Mouse (Mus musculus) MEL (cell line): ENCODE data around the gene Pam16. TPM values are rescaled to one million over a fixed set of nuclear protein-coding genes. Genes with fewer than 3 reads are reported as not detected.

Experiments
- DNase-seq: peaks from one replicate; pipeline ENCODE4 v3.0.0; 2011; ENCODE audit warnings: low read depth, low spot score
- H3K27ac ChIP-seq: 2 replicates; pipeline ENCODE4 v1.5.1; 2012; ENCODE audit warnings: low read depth, mild to moderate bottlenecking, control low read depth, low read length, moderate library complexity; ENCODE audit not compliant: control insufficient read depth
- H3K27me3 ChIP-seq, 2 experiments: fragments of 150-350 bp in 1 of 2; sonication (generic) in 1 of 2; 2 replicates each; pipeline ENCODE4 v1.6.1; 2012; ENCODE audit warnings: low read length in 2 of 2, mild to moderate bottlenecking in 2 of 2, improper control_type of control experiment in 1 of 2, moderate library complexity in 1 of 2; ENCODE audit not compliant: insufficient read depth in 2 of 2, control insufficient read depth in 1 of 2
- H3K36me3 ChIP-seq, 2 experiments: 2 replicates each; pipeline ENCODE4 v1.6.1; 2012 to 2014; ENCODE audit warnings: low read length in 2 of 2, improper control_type of control experiment in 1 of 2, inconsistent platforms in 1 of 2, mild to moderate bottlenecking in 1 of 2; ENCODE audit not compliant: insufficient read depth in 2 of 2, control insufficient read depth in 1 of 2
- H3K4me1 ChIP-seq, 2 experiments: fragments of 150-350 bp in 1 of 2; sonication (generic) in 1 of 2; 2 replicates each; pipeline ENCODE4 v1.6.1; 2012; ENCODE audit warnings: low read length in 2 of 2, improper control_type of control experiment in 1 of 2, mild to moderate bottlenecking in 1 of 2; ENCODE audit not compliant: insufficient read depth in 2 of 2, control insufficient read depth in 1 of 2
- H3K4me3 ChIP-seq, 2 experiments: fragments of 150-350 bp in 1 of 2; sonication (generic) in 1 of 2; 2 replicates each; pipeline ENCODE4 v1.5.1; 2012; ENCODE audit warnings: low read depth in 2 of 2, low read length in 2 of 2, mild to moderate bottlenecking in 2 of 2, moderate library complexity in 2 of 2, control low read depth in 1 of 2, improper control_type of control experiment in 1 of 2; ENCODE audit not compliant: control insufficient read depth in 1 of 2, insufficient read depth in 1 of 2
- H3K79me2 ChIP-seq: 2 replicates; pipeline ENCODE4 v1.6.1; 2012; ENCODE audit warnings: mild to moderate bottlenecking, low read length, moderate library complexity; ENCODE audit not compliant: control insufficient read depth, poor library complexity, insufficient read depth
- H3K9ac ChIP-seq: 2 replicates; pipeline ENCODE4 v1.6.1; 2012; ENCODE audit warnings: low read depth, mild to moderate bottlenecking, control low read depth, low read length, moderate library complexity; ENCODE audit not compliant: control insufficient read depth, poor library complexity, severe bottlenecking
- H3K9me3 ChIP-seq: fragments of 150-350 bp; sonication (generic); replicated peaks from 2 replicates; pipeline ENCODE4 v1.6.1; 2012; ENCODE audit warnings: mild to moderate bottlenecking, low read length, improper control_type of control experiment, moderate library complexity; ENCODE audit not compliant: insufficient read depth
- CTCF ChIP-seq, 3 experiments: IDR thresholded peaks in 2 of 3; conservative IDR thresholded peaks in 1 of 3; 2 replicates each; pipeline ENCODE4 v1.5.1; 2011 to 2012; ENCODE audit warnings: low read length in 3 of 3, low read depth in 2 of 3, mild to moderate bottlenecking in 2 of 3, improper control_type of control experiment in 1 of 3, inconsistent platforms in 1 of 3, mixed read lengths in 1 of 3, moderate library complexity in 1 of 3; ENCODE audit not compliant: control insufficient read depth in 1 of 3, insufficient read depth in 1 of 3, poor library complexity in 1 of 3, severe bottlenecking in 1 of 3
- GABPA ChIP-seq: IDR thresholded peaks from 2 replicates; pipeline ENCODE4 v1.6.1; 2012; ENCODE audit warnings: low read depth, mild to moderate bottlenecking, inconsistent platforms, low read length, improper control_type of control experiment, moderate library complexity
- HCFC1 ChIP-seq: IDR thresholded peaks from 2 replicates; pipeline ENCODE4 v1.6.1; 2012; ENCODE audit warnings: low read depth, mild to moderate bottlenecking, inconsistent platforms, low read length, improper control_type of control experiment, moderate library complexity
- JUND ChIP-seq: IDR thresholded peaks from 2 replicates; pipeline ENCODE4 v1.6.1; 2011; ENCODE audit warnings: low read depth, mild to moderate bottlenecking, improper control_type of control experiment, low read length
- MEF2A ChIP-seq: IDR thresholded peaks from 2 replicates; pipeline ENCODE4 v1.6.1; 2014; ENCODE audit warnings: low read depth, mild to moderate bottlenecking, inconsistent platforms, low read length, improper control_type of control experiment; ENCODE audit not compliant: poor library complexity, insufficient replicate concordance, severe bottlenecking; ENCODE audit errors: extremely low read depth
- MXI1 ChIP-seq: IDR thresholded peaks from 2 replicates; pipeline ENCODE4 v1.6.1; 2011; ENCODE audit warnings: mild to moderate bottlenecking, low read depth, low read length, improper control_type of control experiment
- MYB ChIP-seq: IDR thresholded peaks from 2 replicates; pipeline ENCODE4 v1.6.1; 2011; ENCODE audit warnings: mild to moderate bottlenecking, low read depth, low read length, improper control_type of control experiment
- MYC ChIP-seq: IDR thresholded peaks from 2 replicates; pipeline ENCODE4 v1.6.1; 2011; ENCODE audit warnings: low read depth, mild to moderate bottlenecking, low read length, improper control_type of control experiment, moderate library complexity
- POLR2A ChIP-seq, 2 experiments: IDR thresholded peaks; 2 replicates each; pipeline ENCODE4 v1.6.1; 2011 to 2012; ENCODE audit warnings: low read length in 2 of 2, mild to moderate bottlenecking in 2 of 2, control low read depth in 1 of 2, improper control_type of control experiment in 1 of 2, low read depth in 1 of 2, moderate library complexity in 1 of 2; ENCODE audit not compliant: control insufficient read depth in 1 of 2, insufficient read depth in 1 of 2, poor library complexity in 1 of 2
- RAD21 ChIP-seq: IDR thresholded peaks from 2 replicates; pipeline ENCODE4 v1.6.1; 2011; ENCODE audit warnings: mild to moderate bottlenecking, low read depth, low read length, improper control_type of control experiment
- SMC3 ChIP-seq: IDR thresholded peaks from 2 replicates; pipeline ENCODE4 v1.6.1; 2011; ENCODE audit warnings: low read depth, low read length, improper control_type of control experiment
- TAL1 ChIP-seq: IDR thresholded peaks from 2 replicates; pipeline ENCODE4 v1.6.1; 2012; ENCODE audit warnings: mild to moderate bottlenecking, inconsistent platforms, low read length, moderate library complexity, mixed read lengths
- USF2 ChIP-seq, 2 experiments: IDR thresholded peaks; 2 replicates each; pipeline ENCODE4 v1.6.1; 2011 to 2012; ENCODE audit warnings: improper control_type of control experiment in 2 of 2, low read length in 2 of 2, borderline replicate concordance in 1 of 2, inconsistent platforms in 1 of 2, low read depth in 1 of 2, mild to moderate bottlenecking in 1 of 2; ENCODE audit not compliant: insufficient read depth in 1 of 2
- ZMIZ1 ChIP-seq: IDR thresholded peaks from 2 replicates; pipeline ENCODE4 v1.6.1; 2012; ENCODE audit warnings: low read depth, mild to moderate bottlenecking, inconsistent platforms, low read length, improper control_type of control experiment, moderate library complexity
- polyA plus RNA-seq, 2 experiments: library from polyadenylated mRNA; stranded (reverse) in 1 of 2; unstranded in 1 of 2; fragments of >175 nt in 1 of 2; fragments of >200 nt in 1 of 2; gene quantifications; 2 replicates each; pipeline versions ENCODE4 v1.2.1 to v1.2.4; 2012; ENCODE audit warnings: low replicate concordance in 2 of 2, low read depth in 1 of 2; ENCODE audit not compliant: insufficient read length in 2 of 2, insufficient read depth in 1 of 2, missing spikeins in 1 of 2
- total RNA-seq: library from RNA; depleted of rRNA; stranded (reverse); fragments of 300-350 nt; gene quantifications from 2 replicates; pipeline ENCODE4 v1.2.3, GENCODE M21; 2012

The Pam16 gene
- total and polyA plus RNA-seq, 3 experiments: 13.6 to 121 TPM; not detected in 1

- H3K9me3 ChIP-seq: no peaks in the 10 kb centered on the region
- TF ChIP-seq CTCF (IDR thresholded peaks at IDR 0.05 in 2 of 3, conservative IDR thresholded peaks at IDR 0.05 in 1 of 3; ENCODE audit: control insufficient read depth in 1 of 3, insufficient read depth in 1 of 3, low read depth in 2 of 3, low read length in 3 of 3, poor library complexity in 1 of 3, severe bottlenecking in 1 of 3): peak in 2 of 3 experiments; percentile 21 to 29; a peak in 2 of 6 replicates
- no peak for TF ChIP-seq USF2 (IDR thresholded peaks at IDR 0.05; ENCODE audit: borderline replicate concordance in 1 of 2, insufficient read depth in 1 of 2, low read depth in 1 of 2, low read length in 2 of 2)
- H3K4me3 ChIP-seq: no peak overlapping the region
- H3K4me1 ChIP-seq: no peaks in the 10 kb centered on the region
- H3K79me2 ChIP-seq: no peaks in the 10 kb centered on the region
- no peaks in the 10 kb centered on the region; a peak in 1 of 4 replicates for H3K36me3 ChIP-seq
- H3K9ac ChIP-seq: no peak overlapping the region
- DNase-seq: peak; percentile 45
- no peaks in the 10 kb centered on the region for H3K27me3 ChIP-seq
- H3K27ac ChIP-seq: no peak overlapping the region
These were observed 13.1 kb downstream of the Pam16 start for GRCm38 (mm10) chr16:4611676-4612075.

- H3K27ac ChIP-seq: no peak overlapping the region
- no peaks in the 10 kb centered on the region for H3K79me2 ChIP-seq
- H3K36me3 ChIP-seq: no peaks in the 10 kb centered on the region
- TF ChIP-seq ZMIZ1: no peak
- TF ChIP-seq MEF2A: no peak
- no peak for TF ChIP-seq JUND
- TF ChIP-seq SMC3: no peak
- no peak for TF ChIP-seq GABPA
- H3K4me1 ChIP-seq: no peaks in the 10 kb centered on the region
- no peaks in the 10 kb centered on the region for H3K9me3 ChIP-seq
- DNase-seq: no peak
- H3K9ac ChIP-seq: no peak overlapping the region
- H3K4me3 ChIP-seq: no peak overlapping the region
- no peaks in the 10 kb centered on the region for H3K27me3 ChIP-seq
These were observed 13.6 kb downstream of the Pam16 start for GRCm38 (mm10) chr16:4611193-4611592.

DNA sequence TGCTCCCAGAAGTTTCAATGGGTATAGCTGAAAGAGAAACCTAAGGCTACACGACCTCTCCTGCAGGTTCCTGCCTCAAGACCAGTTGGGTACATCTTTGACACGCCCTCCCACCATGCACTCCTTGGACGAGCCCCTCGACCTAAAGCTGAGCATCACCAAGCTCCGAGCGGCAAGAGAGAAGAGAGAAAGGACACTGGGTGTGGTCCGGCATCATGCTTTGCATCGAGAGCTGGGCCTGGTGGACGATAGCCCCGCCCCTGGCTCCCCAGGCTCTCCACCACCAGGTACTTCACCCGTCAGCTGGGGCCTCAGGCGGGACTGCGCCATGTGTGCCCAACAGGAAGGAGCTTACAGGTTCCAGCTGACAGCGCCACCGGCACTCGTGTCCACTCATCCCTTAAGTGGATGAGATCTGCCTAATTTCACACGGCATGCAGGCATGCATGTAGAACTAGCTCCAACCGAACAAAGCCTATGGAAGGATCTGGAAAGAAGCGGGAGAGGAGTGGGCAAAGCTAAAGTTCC, 16.2 kb downstream of the Pam16 start:
- H3K79me2 ChIP-seq: no peaks in the 10 kb centered on the region
- H3K4me3 ChIP-seq: no peak overlapping the region
- TF ChIP-seq MYB: no peak
- no peak for TF ChIP-seq RAD21
- no peak for TF ChIP-seq HCFC1
- no peak for TF ChIP-seq MXI1
- TF ChIP-seq TAL1: no peak
- no peak for TF ChIP-seq POLR2A (IDR thresholded peaks at IDR 0.05; ENCODE audit: control insufficient read depth in 1 of 2, insufficient read depth in 1 of 2, low read depth in 1 of 2, low read length in 2 of 2, poor library complexity in 1 of 2)
- TF ChIP-seq MYC: no peak
- no peak for DNase-seq
- no peak overlapping the region for H3K9ac ChIP-seq
- no peaks in the 10 kb centered on the region for H3K27me3 ChIP-seq
- H3K9me3 ChIP-seq: no peaks in the 10 kb centered on the region
- H3K4me1 ChIP-seq: no peaks in the 10 kb centered on the region
- H3K36me3 ChIP-seq: no peaks in the 10 kb centered on the region
- H3K27ac ChIP-seq: no peak overlapping the region
